Mouse (Mus musculus): Measurements from ENCODE around the gene Lpar5. TPM values are rescaled to one million over a fixed set of nuclear protein-coding genes. Genes with fewer than 3 reads are reported as not detected.

Gene Lpar5
- polyA plus RNA-seq (2012; rRNA removed; ENCODE audit: low replicate concordance): 129 and 167 TPM in 2 replicates

DNA sequence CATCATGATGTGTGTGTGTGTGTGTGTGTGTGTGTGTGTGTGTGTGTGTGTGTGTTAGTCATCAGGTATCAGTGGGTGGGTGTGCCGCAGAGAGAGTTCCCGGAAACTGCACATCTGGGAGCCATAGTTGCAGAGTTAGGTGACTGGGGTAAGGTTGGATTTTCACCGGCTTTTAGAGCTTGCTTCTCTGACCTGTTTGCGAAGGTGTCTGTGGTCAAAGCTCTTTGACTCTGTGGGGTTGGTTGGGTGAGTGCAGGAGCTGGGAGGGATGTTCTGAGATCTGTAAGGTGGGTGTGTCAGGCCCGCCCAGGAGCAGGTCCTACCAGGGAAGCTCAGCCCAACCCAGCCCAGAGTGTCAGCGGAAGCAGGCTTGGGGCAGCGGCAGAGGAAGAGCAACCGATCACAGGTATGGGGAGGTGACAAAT lies at the start of gene Lpar5:
Gene Lpar5 (plus strand): TSS at position 350 of the 425 bp plus-strand sequence.

DNA sequence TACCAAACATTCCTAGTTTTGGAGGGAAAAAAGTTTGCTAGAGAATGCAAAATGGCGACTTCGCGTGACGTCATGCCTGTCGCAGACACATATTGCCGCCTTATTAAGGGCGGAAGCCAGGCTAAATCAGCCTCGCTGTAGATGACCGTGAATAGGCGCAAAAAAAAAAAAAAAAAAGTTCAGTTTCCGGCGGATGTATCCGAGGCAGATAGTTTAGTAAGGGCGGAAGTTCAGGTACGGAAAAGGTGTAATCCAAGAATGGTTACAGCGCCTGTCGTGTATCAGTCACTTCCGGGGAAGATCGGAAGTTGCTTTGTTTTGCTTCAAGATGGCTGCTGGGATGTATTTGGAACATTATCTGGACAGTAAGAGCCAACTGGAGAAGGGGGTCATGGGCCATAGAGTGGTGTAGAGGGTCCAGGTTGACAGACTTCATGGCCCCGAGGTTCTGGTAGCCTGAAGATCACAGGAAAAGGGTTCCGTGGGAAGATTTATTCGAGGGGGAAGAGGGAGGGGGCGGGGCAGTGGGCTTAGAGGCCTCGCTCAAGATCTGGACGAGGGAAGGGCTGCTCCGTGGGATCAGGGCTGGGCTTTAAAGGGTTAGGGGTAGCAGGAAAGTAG lies 28.1 kb upstream of the Lpar5 start, which contains the start of gene Ing4:
Gene Ing4 (plus strand): TSS at position 228 of the 621 bp plus-strand sequence.

DNA sequence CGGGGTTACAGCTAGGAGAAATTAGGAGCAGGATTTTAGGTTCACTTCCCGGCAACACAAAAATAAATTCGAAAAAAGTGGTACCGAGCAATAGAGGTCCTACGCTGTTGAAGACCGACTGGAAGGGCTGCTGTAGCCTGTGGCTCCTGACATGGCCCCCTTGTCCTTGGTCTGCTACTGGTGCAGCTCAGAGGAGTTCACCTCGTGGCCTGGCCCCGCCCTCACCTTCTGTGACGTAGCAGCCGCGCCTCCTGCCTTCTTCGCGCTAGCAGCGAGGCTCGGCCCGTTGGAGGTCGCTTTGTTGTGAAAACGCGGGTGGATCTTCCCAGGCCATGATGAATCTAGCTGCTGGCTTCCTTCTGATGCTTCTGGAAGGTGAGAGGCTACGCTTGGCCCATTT lies 18.0 kb upstream of the Lpar5 start, which contains the start of gene Acrbp:
Gene Acrbp (plus strand): TSS at position 12 of the 400 bp plus-strand sequence.

DNA sequence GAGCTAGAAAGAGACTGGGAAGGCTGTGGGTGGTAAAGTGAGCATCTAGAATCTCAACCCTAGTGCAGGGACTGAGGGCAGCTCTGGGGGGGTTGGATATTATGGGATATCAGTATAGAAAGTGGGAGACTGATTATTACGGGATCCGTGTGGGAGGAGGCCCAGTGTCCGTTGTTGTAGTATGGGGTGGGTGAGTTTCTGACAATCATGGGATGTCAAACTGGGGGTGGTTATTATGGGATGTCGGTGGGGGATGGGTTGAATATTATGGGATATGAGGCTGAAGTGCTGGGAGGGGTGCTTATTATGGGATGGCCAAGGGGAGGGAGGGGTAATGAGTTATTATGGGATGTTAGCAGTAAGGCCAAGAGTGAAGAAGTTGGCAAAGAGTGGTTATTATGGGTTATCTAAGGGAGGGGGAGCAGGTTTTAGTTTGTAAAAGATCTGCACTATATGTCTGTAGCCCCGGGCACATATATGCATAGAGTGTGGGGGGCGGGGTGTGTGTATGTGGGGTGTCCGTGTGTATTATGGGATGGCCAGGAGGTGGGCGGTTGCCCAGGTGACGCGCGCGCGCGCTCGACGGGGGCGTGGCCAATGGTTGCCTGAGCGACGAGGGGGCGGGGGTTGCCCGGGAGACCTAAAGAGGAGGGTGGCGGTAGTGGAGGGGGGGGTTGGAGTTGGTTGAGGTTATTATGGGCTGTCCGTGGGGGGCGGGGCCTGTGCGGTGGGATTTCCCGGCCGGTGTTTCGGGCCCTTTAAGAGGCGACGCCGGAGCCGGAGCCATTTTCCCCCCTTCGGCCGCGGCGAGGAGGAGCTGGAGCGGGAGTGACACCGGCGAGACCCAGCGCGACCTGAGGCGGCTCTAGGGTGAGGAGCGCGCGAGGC lies 27.9 kb downstream of the Lpar5 start, which contains the start of gene Chd4:
Gene Chd4 (plus strand): TSS at position 591 of the 888 bp plus-strand sequence.

DNA sequence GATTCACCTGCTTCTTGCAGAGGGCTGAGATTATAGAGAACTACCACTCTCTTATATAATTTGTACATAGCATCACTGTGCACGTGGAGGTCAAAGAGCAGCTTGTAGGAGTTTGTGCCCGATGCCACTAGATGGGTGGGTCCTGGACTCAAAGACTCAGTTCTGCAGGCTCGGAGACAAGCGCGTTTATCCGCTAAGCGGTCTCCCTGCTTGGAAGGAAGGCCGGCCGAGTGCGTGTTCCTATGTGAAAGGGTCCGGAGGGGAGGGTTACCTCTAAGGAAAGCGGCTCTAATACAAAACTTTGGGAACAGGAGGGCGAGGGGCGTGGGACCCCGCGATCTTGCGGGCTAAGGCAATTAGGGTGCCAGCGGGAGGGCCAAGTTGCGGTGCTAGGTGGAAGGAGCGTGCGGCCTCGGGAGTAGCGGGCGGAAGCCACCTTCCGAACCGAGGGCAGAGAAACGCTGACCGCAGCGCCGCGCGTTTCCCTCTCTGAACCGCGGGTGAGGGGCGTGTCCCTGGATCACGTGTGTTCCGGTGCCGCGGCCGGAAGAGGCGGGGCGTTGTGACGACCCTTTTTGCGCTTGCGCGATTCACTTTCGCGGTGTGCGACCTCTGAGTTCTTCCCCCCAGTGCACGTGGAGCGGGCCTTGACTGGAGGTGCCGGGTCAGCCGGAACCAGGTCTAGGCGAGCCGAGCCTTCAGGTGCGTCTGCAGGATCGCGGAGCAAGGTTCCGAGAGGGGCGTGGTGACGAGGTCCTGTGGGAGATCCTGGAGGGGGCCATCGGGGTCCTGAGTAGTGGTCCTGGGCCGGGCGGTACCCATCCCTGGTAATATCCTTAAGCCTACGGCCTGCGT lies 63.8 kb downstream of the Lpar5 start, which contains the start of gene Nop2:
Gene Nop2 (plus strand): TSS at position 608 of the 855 bp plus-strand sequence.

Other genes with a start within 250 kb of the Lpar5 start
- gene Usp5, start 238.4 kb upstream of the Lpar5 start, polyA plus RNA-seq (2012; rRNA removed; ENCODE audit: low replicate concordance): 41.6 and 63.1 TPM in 2 replicates
- 53.1 and 53.5 TPM in 2 replicates for gene Cdca3, start 238.4 kb upstream of the Lpar5 start, polyA plus RNA-seq (2012; rRNA removed; ENCODE audit: low replicate concordance)
- gene Gnb3, start 227.6 kb upstream of the Lpar5 start, polyA plus RNA-seq (2012; rRNA removed; ENCODE audit: low replicate concordance): 0.14 and 0.31 TPM in 2 replicates
- 5.8 and 11.2 TPM in 2 replicates for gene P3h3, start 210.2 kb upstream of the Lpar5 start, polyA plus RNA-seq (2012; rRNA removed; ENCODE audit: low replicate concordance)
- 0.65 and 1.6 TPM in 2 replicates for gene Gpr162, start 203.9 kb upstream of the Lpar5 start, polyA plus RNA-seq (2012; rRNA removed; ENCODE audit: low replicate concordance)
- 2.8 and 4.7 TPM in 2 replicates for gene Cd4, start 179.7 kb upstream of the Lpar5 start, polyA plus RNA-seq (2012; rRNA removed; ENCODE audit: low replicate concordance)
- gene Lag3, start 156.2 kb upstream of the Lpar5 start, polyA plus RNA-seq (2012; rRNA removed; ENCODE audit: low replicate concordance): 3.0 and 7.5 TPM in 2 replicates
- gene Ptms, start 147.8 kb upstream of the Lpar5 start, polyA plus RNA-seq (2012; rRNA removed; ENCODE audit: low replicate concordance): 874 and 2,100 TPM in 2 replicates
- 369 and 581 TPM in 2 replicates for gene Mlf2, start 136.5 kb upstream of the Lpar5 start, polyA plus RNA-seq (2012; rRNA removed; ENCODE audit: low replicate concordance)
- 120 and 168 TPM in 2 replicates for gene Cops7a, start 102.4 kb upstream of the Lpar5 start, polyA plus RNA-seq (2012; rRNA removed; ENCODE audit: low replicate concordance)
- 3.2 and 4.2 TPM in 2 replicates for gene Pianp, start 71.2 kb upstream of the Lpar5 start, polyA plus RNA-seq (2012; rRNA removed; ENCODE audit: low replicate concordance)
- 34.6 and 47.6 TPM in 2 replicates for gene Zfp384, start 58.8 kb upstream of the Lpar5 start, polyA plus RNA-seq (2012; rRNA removed; ENCODE audit: low replicate concordance)
- gene Ing4, start 28.2 kb upstream of the Lpar5 start, polyA plus RNA-seq (2012; rRNA removed; ENCODE audit: low replicate concordance): 32.0 and 39.8 TPM in 2 replicates
- 11.1 and 17.9 TPM in 2 replicates for gene Acrbp, start 18.2 kb upstream of the Lpar5 start, polyA plus RNA-seq (2012; rRNA removed; ENCODE audit: low replicate concordance)
- 19.3 and 20.9 TPM in 2 replicates for gene Chd4, start 28.1 kb downstream of the Lpar5 start, polyA plus RNA-seq (2012; rRNA removed; ENCODE audit: low replicate concordance)
- gene Nop2, start 64.0 kb downstream of the Lpar5 start, polyA plus RNA-seq (2012; rRNA removed; ENCODE audit: low replicate concordance): 6.3 and 8.1 TPM in 2 replicates
- 8.8 and 10.6 TPM in 2 replicates for gene Iffo1, start 77.3 kb downstream of the Lpar5 start, polyA plus RNA-seq (2012; rRNA removed; ENCODE audit: low replicate concordance)
- 4,213 and 4,236 TPM in 2 replicates for gene Gapdh, start 98.5 kb downstream of the Lpar5 start, polyA plus RNA-seq (2012; rRNA removed; ENCODE audit: low replicate concordance)
- 47.2 and 47.9 TPM in 2 replicates for gene Ncapd2, start 123.8 kb downstream of the Lpar5 start, polyA plus RNA-seq (2012; rRNA removed; ENCODE audit: low replicate concordance)
- 36.1 and 67.8 TPM in 2 replicates for gene Mrpl51, start 123.9 kb downstream of the Lpar5 start, polyA plus RNA-seq (2012; rRNA removed; ENCODE audit: low replicate concordance)
- gene Vamp1, start 147.6 kb downstream of the Lpar5 start, polyA plus RNA-seq (2012; rRNA removed; ENCODE audit: low replicate concordance): 6.9 and 10.7 TPM in 2 replicates
- 25.3 and 44.5 TPM in 2 replicates for gene Tapbpl, start 163.9 kb downstream of the Lpar5 start, polyA plus RNA-seq (2012; rRNA removed; ENCODE audit: low replicate concordance)
- gene Cd27, start 169.1 kb downstream of the Lpar5 start, polyA plus RNA-seq (2012; rRNA removed; ENCODE audit: low replicate concordance): 1.6 and 3.5 TPM in 2 replicates
- gene Tuba3a, start 218.1 kb downstream of the Lpar5 start, polyA plus RNA-seq (2012; rRNA removed; ENCODE audit: low replicate concordance): 0.09 TPM in 1 of 2 replicates, not detected in the other
- 182 and 267 TPM in 2 replicates for gene Ltbr, start 246.0 kb downstream of the Lpar5 start, polyA plus RNA-seq (2012; rRNA removed; ENCODE audit: low replicate concordance)